Comparison of ENCODE assay signal across 14 mouse cellular contexts in genomic region chr5:4851934-4852710, GRCm38 (mm10).
DNase-seq lines count a peak whose midpoint lies in the region; ATAC-seq and TF ChIP-seq lines count a peak whose summit lies in the region.
"Had no signal": no experiment of that assay in that cellular context is flagged by ENCODE, and none has a peak within 500 bp of the region (broad histone marks: within the 10 kb centered on the region; RNA-seq: fewer than 3 reads in every experiment).

No protein-coding gene starts in this region.

- DNase-seq in hindbrain, postnatal 0 days (ENCODE audit: low spot score) = no peak
- peak; percentile 24 for DNase-seq in urinary bladder, postnatal 14 days (ENCODE audit: low spot score)
- DNase-seq in urinary bladder, postnatal 25 days (ENCODE audit: low spot score) = no peak
- peak; percentile 10 for DNase-seq in lung, postnatal 14 days
- DNase-seq in retina, embryonic 14.5 days (ENCODE audit: low spot score) = no peak
- no peak for DNase-seq in thymus, adult 2 months
- DNase-seq: adrenal gland, postnatal 36 days; cerebellum, adult 11 months; right cerebral cortex, postnatal 25 days had no signal

- whole genome bisulfite sequencing in hindbrain, embryonic 13.5 days = 87% methylated on average over 9 of the region's 9 CpGs
- WGBS in hindbrain, postnatal 0 days = 74% methylated on average over 9 of the region's 9 CpGs
- 92% methylated on average over 9 of the region's 9 CpGs for WGBS in thymus, adult 2 months

- H3K4me1 ChIP-seq in hindbrain, embryonic 13.5 days (replicated peaks) = peaks cover 3% of the 10 kb centered on the region; the same call in 1 of the 2 replicates
- H3K4me1 ChIP-seq in hindbrain, postnatal 0 days (ENCODE audit: insufficient read depth, low read length) = no peaks in the 10 kb centered on the region
- no peaks in the 10 kb centered on the region for H3K4me1 ChIP-seq in thymus, adult 2 months (replicated peaks; ENCODE audit: control insufficient read depth, insufficient read depth, low read length)

- 0 out of 2 replicates have a peak overlapping the region, but pooled peaks have one; percentile 40 for H3K27ac ChIP-seq in hindbrain, embryonic 13.5 days
- H3K27ac ChIP-seq in hindbrain, postnatal 0 days = no peak overlapping the region
- H3K27ac ChIP-seq in thymus, adult 2 months (ENCODE audit: control insufficient read depth, insufficient read depth, low read length) = no peak overlapping the region
- H3K27ac ChIP-seq: left cerebral cortex, adult 2 months had no signal

- no peak for ATAC-seq in hindbrain, embryonic 13.5 days (ENCODE audit: low FRiP score)
- ATAC-seq in hindbrain, postnatal 0 days = no peak
- no peak for ATAC-seq in erythroblast, adult 5-6 weeks (replicated peaks; ENCODE audit: low FRiP score, poor library complexity, severe bottlenecking)
- ATAC-seq: inflammation-experienced regulatory T-cells, adult 6 months had no signal

- H3K9me3 ChIP-seq in hindbrain, embryonic 13.5 days = no peaks in the 10 kb centered on the region
- H3K9me3 ChIP-seq in hindbrain, postnatal 0 days (ENCODE audit: low read length) = no peaks in the 10 kb centered on the region

- H3K9ac ChIP-seq in hindbrain, embryonic 13.5 days = no peak overlapping the region
- no peak overlapping the region for H3K9ac ChIP-seq in hindbrain, postnatal 0 days (replicated peaks; ENCODE audit: low read length)

- H3K36me3 ChIP-seq in hindbrain, embryonic 13.5 days = no peaks in the 10 kb centered on the region
- H3K36me3 ChIP-seq in hindbrain, postnatal 0 days (ENCODE audit: insufficient read depth, low read length) = no peaks in the 10 kb centered on the region
- no peaks in the 10 kb centered on the region for H3K36me3 ChIP-seq in thymus, adult 2 months (ENCODE audit: control insufficient read depth, insufficient read depth, low read length)

- no peak overlapping the region for H3K4me2 ChIP-seq in hindbrain, embryonic 13.5 days
- no peak overlapping the region for H3K4me2 ChIP-seq in hindbrain, postnatal 0 days (ENCODE audit: low read depth, low read length)
- H3K4me2 ChIP-seq: liver, embryonic 11.5 days had no signal

- no peak for TF ChIP-seq POLR2A in thymus, adult 2 months (IDR thresholded peaks at IDR 0.05; ENCODE audit: control insufficient read depth, extremely low read depth, insufficient read depth, low read length, poor library complexity)

- TF ChIP-seq CTCF in hindbrain, postnatal 0 days (IDR thresholded peaks at IDR 0.05; ENCODE audit: low read depth) = no peak
- no peak for TF ChIP-seq CTCF in thymus, adult 2 months (IDR thresholded peaks at IDR 0.05; ENCODE audit: borderline replicate concordance, control insufficient read depth, extremely low read depth, insufficient read depth, low read length, poor library complexity)

- no peak overlapping the region for H3K4me3 ChIP-seq in hindbrain, embryonic 13.5 days
- H3K4me3 ChIP-seq in hindbrain, postnatal 0 days (ENCODE audit: low read length) = no peak overlapping the region
- no peak overlapping the region for H3K4me3 ChIP-seq in thymus, adult 2 months (ENCODE audit: control insufficient read depth, insufficient read depth, low read length)
- H3K4me3 ChIP-seq: left cerebral cortex, adult 2 months had no signal

- H3K27me3 ChIP-seq in hindbrain, embryonic 13.5 days = 0 out of 2 replicates have a peak, but pooled peaks cover 8% of the 10 kb centered on the region
- no peaks in the 10 kb centered on the region for H3K27me3 ChIP-seq in hindbrain, postnatal 0 days (ENCODE audit: insufficient read depth, low read length)
- no peaks in the 10 kb centered on the region for H3K27me3 ChIP-seq in thymus, adult 2 months (ENCODE audit: control insufficient read depth, insufficient read depth, low read length)

Comparison
In these comparisons a context has a peak if more than half of its experiments do, and no peak if none do; other contexts are left out.
1. DNase-seq: peak in urinary bladder, postnatal 14 days (single experiment) and lung, postnatal 14 days (single experiment); none in hindbrain, postnatal 0 days (single experiment), urinary bladder, postnatal 25 days (single experiment), retina, embryonic 14.5 days (single experiment) and thymus, adult 2 months (single experiment).